Mouse (Mus musculus) thymus, adult 18-20 months (tissue): Measurements from ENCODE around the gene Fn1.

Source experiments
- DNase-seq, 2 experiments: peaks; one replicate each; pipeline ENCODE4 v3.0.0; 2022; ENCODE audit warnings: mixed read lengths in 2 of 2

Gene Fn1

DNA sequence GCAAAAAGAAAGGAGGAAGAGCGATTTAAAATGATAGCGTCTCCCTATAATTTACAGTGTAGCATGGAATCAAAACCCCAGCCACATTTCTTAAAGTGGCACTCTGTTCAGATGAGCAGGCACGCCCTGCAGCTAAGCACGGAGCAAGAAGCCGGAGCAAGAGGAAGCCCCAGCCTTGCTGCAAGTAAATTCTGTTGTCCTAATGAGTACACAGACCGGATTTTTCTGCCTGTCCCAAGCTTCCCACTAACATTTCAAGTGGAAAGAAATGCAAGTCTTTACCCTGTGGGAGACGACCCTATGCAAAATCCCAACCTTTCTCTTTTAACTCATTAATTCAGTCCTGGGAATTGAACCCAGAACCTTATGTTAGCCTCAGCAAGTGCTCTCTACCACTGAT, 4.8 kb downstream of the Fn1 start:
- no peak for DNase-seq

DNA sequence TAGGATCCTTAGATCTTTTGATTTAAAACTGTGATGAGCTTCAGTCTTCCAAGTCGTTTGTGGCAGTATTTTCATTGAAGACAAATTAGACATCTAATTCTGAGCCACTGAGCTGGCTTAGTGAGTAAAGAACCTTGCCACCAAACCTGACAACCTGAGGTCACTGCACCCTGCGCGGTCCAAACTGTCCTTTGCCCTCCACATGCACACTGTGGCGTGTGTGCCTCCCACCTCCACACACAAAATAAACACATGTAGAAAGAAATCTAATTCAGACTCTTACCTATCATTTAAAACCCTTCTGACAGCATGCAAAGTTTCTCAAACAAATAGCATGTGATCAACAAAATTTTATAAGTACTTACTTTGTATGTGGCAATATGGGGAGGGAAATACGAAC, 6.2 kb downstream of the Fn1 start:
- no peak for DNase-seq

DNA sequence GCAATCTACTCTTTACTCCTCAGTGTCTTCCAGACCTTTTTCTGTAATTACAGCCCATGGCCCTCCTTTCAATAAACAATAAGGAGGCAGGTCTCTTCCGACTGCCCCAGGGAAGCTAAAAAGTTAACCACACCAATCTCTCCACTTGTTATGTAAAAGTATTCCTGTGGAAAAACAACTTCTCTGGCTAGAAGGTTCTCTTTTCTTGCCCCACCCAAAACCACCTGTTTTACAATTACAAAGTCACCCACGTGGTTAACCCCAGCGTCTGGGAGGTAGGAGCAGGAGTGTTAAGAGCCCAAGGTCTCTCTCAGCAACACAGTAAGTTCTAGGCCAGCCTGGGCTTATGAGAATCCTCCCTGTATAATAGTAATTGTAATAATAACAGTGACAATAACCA, 7.0 kb downstream of the Fn1 start:
- DNase-seq: no peak

DNA sequence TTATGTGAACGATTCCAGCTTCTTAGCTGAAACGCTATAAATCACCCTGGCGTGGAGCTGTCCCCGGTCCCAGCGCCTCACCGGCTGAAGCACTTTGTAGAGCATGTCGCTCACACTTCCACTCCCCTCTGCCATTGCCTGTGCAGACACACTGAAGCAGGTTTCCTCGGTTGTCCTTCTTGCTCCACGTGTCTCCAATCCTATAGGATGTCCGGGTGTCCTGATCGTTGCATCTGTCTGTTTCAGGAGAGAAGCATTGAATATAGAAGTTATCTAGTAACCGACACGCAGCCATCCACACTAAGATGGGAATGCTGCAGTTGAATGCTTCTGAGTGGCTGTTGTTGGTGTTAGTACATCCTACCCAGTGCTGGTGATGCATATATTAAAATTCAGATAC, 7.5 kb downstream of the Fn1 start:
- no peak for DNase-seq

DNA sequence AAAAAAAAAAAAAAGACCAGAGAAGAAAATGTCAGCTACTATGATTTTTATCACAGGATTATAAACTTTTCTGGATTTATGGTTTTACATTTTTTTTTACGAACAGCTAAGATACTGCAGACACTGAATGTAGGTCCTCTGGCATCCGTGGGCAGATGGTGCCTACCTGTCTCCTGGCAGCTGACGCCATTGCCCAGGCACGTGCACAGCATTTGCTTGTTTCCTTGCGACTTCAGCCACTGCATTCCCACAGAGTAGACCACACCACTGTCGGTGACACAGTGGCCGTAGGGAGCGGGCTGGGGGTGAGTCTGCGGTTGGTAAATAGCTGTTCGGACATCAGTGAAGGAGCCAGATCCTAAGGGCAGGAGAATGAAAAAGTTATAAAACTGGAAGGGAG, 10.2 kb downstream of the Fn1 start:
- DNase-seq: no peak

DNA sequence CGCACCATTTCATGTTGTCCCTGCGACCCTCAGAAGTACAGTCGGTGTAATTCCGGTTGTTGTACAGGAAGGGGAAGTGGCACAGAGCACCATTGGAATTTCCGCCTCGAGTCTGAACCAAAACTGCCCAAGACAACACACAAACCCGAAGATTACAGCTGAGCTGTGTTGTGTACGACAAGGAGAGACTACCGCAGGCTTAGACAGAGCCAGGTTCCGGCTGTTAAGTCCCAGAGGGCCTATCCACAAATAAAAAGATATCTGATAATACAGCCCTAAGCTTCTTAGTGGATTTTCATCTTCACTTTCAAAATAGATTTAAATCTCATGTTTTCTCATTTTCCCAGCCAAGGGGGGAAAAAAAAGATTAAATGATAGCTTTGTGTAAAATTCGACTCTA, 11.8 kb downstream of the Fn1 start:
- DNase-seq: no peak

DNA sequence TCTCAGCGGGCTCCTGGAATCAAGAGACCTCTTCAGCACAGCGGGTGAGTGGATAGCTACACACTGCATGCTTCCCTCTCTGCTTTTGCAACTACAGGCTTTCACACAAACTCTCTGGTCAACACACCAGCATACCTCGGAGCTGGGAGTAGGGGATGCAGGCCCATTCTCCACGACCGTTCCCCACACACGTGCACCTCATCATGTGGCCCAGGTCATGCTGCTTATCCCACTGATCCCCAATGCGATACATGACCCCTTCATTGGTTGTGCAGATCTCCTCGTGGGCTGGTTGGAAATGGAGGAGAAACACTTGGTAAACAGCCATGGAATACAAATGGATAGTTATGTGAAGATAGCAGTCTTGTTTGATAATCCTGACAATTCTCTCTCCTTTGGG, 12.8 kb downstream of the Fn1 start:
- no peak for DNase-seq

DNA sequence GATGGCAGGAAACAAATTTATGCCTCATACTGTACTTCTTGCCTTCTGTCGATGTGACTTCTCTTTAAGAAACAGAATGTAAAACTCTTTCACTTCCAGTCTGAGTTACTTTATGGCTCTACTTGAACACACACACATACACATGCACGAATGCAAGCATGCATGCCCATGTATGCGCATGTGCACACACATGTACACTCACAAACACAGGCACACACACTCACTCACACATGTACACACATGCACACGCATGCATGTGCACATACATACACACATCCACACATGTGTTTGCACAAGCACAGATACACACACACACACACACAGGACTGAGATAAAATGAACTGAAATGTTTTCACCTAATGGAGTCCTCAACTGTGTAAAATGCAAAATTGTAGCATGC, 16.3 kb downstream of the Fn1 start:
- no peak for DNase-seq

DNA sequence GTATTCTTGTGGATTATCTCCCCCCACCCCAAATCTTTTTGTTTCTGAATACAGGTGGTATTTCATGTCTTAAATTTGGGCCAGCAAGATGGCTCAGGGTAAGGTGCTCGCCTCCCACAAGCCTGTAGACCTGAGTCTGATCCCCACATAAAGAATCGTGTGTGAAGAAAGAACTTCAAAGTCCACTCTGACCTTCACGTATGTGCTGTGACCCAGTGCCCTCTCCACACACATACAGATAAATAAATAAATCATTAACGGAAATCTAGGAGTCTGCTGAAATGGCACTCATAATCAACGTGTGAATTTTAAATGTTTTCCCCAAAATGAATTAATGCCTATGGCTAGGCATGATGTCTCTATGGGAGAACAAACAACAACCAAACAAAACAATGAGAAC, 16.9 kb downstream of the Fn1 start:
- no peak for DNase-seq

DNA sequence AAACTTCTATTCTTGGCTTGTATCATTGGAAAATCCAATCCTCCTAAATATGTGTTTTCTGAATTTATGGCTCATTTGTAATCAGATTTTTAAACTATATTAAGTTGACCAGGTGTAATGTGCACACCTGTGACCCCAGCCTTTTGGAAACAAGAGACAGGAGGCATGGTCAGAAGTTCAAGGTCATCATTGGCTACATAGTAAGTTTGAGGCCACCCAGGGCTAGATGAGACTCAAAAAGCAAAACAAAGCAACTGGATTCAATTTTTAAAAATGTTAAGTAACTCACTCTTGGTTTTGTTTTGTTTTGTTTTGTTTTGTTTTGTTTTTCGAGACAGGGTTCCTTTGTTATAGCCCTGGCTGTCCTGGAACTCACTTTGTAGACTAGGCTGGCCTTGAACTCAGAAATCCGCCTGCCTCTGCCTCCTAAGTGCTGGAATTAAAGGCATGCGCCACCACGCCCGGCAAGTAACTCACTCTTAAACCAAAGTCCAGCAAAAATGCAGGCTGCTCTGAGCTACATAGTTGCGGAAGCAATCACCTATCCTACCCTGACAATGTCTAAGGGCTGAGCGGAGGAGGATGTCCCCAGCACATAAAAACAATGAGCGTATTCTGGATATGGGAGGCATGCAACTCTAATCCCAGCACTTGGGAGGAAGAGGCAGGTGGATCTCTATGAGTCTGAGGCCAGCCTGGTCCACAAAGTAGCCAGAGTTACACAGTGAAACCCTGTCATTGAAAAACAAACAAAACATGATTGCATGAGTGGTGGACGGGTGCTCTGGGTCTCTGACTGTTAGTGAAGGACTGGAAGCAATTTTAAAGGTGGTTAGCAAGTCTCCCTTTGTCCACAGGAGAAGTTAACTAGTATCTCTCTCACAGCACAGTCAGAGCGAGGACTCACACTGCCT, 17.6 kb downstream of the Fn1 start:
- DNase-seq: no peak

DNA sequence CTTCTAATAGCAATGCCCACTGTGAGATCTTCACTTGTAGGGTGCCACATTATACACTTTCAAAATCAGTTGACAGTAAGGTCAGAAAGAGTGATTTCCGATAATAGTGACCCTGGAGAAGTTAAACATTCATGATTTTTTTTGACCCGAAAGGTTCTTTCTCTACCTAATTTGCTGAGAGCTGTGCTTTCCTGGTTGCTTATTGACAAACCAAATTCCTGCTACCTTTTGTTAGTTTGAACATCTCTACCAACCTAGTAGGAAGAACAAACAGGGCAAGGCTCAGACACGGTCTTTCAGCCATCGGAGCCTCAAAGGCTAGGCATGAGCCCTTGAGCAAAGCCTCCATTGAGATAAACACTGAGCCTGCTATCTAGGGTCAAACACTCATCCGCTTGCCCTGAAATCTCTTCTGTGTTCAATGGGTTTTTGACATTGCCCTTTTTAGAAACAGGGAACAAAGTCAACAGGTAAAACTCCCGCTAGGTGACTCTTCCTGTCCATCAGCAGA, 18.5 kb downstream of the Fn1 start:
- DNase-seq: no peak

DNA sequence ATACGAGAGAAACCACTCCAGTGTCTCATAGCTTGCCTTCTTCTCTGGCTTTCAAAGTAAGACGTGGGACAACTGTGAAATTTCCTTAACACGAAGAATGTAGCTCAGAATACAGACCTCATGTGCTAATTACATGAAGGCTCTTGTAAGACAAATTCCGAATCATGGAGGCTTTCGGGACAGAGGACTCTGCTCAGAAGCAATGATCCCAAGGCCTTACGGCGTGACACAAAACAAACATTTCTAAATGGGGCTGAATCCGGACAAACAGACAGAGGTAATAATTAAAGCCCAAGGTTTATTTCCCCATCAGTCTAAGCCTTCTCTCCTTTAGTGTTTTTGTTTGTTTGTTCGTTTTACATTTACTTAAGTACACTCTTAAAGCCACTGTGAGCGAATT, 20.6 kb downstream of the Fn1 start:
- no peak for DNase-seq

DNA sequence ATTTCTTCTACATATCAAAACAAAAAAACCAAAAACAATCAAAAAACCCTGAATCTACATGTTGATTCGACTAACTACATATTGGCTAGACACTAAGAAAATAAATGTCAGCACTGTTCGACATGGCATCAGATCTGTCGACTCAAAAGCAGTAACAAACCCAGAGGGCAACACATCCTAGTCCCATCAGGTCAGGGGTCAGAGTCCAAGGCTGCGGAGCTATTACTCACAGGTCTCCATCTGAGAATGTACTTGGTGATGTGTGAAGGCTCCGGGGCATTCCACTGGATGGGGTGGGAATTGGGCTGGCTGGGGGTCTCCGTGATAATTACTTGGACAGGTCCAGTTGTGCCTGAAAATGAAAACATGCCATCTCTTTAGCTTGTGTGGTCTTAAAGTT, 21.2 kb downstream of the Fn1 start:
- no peak for DNase-seq

DNA sequence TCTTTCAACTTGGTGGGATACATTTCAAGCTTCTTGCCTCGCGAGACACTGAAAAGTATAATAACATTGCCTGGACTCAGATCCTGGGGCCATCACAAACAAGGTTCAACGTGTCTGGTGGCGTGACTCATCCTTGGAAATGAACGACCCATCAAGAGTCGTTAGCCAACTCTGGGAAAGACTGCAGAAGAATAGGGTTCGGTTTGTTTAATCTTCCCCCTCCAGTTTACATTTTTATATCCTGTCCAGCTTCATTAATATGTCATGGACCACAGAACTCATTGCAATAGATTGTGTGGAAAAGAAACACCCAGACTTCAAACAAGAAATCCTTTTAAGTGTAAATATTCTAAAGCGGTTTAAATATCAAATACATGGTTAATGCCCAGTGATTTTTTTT, 22.8 kb downstream of the Fn1 start:
- no peak for DNase-seq

DNA sequence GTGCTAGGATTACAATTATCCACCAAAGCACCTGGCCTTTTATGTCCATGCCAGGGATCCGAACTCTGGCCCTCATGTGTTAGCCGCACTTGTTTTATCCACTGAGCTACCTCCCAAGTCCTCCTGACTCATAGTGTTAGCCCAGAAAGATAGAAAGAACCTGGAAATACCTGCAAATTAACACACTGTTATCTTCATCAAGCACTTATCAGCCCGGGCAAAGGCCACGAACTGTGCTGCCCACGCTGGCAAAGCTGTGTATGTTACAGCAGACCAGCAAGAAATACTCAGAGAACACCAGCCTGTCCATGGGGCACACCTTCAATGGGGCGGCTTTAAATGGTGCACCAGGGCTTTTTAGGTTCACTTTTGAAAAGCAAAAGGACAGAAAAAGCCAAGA, 29.4 kb downstream of the Fn1 start:
- no peak for DNase-seq

DNA sequence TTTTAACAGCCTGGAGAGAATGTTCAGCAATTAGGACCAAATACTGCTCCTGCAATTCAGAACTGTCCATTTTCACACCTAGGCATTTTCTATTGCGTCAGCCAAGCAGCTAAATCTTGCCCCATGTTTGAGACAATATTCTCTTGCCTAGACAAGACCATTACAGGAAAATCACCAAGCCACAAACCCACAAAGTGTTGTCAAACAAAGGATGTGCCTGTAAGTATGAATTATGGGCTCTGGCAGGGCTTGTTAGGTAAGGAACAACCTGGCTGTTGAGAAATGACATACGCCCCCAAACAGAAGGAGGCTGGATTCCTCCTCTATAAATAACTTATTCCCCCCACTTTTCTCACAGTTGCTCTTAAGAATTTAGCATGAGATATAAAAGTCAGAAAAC, 31.5 kb downstream of the Fn1 start:
- no peak for DNase-seq

DNA sequence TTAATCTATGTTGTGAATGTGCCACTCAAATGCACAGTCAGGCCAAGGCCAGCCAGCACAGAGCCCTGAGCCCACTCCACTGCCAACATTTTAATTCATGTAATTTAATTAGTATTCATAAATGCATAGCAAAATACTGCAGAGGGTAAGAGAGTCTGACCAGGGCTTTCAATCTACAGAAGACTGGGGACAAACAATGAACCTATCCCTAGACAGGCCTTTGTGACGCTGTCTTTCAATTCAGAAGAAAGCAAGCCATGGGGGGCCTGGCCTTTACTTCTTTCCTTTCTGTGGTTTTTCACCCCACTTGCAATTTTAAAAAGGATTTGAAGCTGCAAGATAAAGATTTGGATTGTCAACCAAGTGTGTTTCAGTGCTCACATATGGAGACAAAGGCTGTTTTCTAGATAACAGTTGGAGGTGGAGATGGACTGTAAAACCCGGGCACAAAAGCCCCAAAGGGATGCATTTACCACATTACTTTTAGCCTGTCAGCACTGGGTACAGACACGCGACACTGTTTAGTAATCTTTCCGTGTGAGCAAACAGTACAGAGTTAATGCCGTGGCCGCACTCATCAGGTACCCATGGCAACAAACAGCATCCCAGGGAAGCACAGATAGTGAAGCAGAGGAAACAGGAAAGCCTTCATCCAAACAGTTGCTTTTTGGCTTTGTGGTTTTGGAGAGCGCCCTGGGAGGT, 38.3 kb downstream of the Fn1 start:
- DNase-seq: no peak

DNA sequence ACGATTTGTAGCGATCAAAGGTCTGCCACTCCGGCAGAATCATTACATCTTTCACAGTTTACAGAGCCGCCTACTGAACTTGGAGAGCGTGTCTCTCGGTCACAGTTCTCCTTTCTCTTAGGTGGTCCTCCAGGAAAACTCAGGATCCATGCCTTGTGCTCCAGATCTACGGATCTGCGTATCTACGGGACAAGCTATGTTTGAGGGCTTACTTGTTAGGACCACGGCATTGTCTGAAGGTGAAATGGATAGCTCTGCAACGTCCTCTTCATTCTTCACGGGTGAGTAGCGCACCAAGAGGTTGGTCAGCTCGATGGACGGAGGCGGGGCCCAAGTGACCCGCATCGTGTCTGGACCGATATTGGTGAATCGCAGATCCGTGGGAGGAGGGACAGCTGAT, 40.7 kb downstream of the Fn1 start:
- no peak for DNase-seq

DNA sequence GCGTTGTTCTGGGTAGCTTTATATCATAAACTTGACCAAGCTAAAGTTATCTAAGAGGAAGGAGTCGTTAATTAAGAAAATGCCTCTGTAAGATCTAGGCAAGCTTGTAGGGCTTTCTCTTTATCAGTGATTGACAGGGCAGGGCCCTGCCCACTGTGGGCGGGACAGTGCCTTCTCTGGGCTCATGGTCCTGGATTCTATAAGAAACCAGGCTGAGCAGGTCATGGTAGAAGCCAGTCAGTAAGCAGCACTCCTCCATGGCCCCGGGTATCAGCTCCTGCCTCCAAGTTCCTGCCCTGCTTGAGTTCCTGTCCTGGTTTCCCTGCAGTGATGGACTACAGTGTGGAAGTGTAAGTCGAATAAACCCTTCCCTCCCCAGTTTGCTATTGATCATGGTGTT, 43.1 kb downstream of the Fn1 start:
- no peak for DNase-seq

DNA sequence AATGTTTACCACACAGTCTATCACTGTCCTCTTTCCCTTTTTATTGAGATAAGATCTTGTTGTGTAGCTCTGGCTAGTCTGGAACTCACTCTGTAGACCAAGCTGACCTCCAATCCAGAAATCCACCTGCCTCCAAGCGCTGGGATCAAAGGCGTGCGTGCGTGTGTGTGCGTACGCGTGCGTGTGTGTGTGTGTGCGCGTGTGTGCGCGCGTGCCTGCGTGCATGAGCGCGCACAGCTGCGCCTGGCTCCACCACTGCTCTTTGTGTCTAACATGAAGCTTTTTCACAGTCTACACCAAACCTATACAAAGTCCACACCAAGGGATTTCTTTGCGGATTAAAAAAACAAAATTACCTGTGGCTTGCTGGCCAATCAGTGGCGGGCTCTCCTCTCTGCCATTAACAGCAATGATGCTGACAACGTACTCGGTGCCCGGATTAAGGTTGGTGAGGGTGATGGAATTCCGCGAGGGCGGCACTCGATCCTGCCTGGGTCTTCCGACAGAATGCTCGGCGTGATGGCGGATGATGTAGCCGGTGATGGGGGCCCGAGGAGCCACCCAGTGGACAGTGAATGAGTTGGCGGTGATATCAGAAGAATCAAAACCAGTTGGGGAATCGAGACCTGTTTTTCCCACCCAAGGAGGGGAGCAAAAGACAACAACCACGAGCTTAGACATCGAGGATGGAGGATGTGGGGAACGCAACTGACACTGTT, 43.8 kb downstream of the Fn1 start:
- no peak for DNase-seq

DNA sequence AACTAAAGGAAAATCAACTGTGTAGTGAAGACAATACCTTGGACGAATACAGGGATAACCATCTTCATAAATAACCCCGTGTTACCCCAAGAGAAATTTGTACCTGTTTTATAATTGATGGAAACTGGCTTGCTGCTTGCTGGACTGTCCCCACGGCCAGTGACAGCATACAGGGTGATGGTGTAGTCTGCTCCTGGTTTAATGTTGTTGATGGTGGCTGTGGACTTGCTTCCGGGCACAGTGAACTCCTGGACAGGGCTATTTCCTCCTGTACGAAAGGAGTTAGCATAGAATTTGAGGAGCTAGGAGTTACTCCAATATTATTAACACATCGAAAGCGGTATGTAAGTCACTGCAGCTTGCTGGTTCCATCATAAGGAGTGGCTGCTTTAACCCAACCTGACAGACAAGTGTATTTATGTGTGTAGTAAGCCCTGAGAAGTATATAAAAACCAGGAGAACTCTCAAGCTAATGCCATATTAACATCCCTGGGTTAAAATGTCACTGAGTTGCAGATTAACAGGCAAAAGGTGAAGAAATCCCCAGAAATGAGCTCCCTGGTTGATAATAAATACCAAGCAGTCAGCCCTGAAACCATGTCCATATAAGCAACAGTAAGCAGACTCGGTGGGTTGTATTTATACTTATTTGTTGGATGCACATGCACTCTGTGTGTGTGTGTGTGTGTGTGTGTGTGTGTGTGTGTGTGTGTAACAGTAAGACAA, 46.2 kb downstream of the Fn1 start:
- no peak for DNase-seq

DNA sequence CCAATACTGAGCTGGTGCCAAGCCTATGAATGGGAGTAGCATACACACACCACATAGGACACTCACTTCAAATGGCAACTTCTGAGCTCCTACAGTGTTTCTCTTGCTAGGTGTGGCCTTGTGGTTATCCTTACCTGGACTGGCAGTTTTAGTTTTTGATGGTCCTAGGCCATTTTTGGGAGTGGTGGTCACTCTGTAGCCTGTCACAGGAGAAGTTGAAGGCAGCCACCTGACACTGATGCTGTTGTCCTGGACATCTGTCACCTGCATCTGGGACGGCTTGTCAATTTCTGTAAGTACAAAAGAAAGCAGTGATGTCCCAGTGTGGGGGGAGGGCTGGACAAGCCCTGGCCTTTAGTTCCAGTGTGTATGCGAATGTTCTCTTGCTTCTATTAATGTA, 47.2 kb downstream of the Fn1 start:
- no peak for DNase-seq

DNA sequence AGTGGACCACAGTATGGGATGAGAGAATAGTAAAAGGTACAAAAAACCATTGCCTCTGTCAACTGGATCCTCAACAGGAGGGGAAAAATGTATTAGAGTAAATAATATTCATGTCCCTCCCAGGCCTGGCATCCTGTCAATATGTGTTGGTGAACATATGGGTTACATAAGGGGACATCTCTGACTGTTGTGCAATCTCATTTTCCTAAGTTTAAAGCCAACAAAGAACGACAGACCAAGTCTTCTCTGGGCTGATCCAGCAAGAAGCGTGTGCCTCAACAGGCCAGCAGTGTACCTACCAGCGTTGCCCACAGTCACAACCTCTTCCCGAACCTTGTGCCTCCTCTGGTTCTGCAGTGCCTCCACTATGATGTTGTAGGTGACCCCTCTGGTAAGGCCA, 57.6 kb downstream of the Fn1 start:
- no peak for DNase-seq
